Mouse (Mus musculus): Measurements from ENCODE around the gene Kif14. TPM values are rescaled to one million over a fixed set of nuclear protein-coding genes. Genes with fewer than 3 reads are reported as not detected.

Gene Kif14
- total and polyA plus RNA-seq, 3 experiments = 5.5 to 12.0 (median 7.8) TPM

DNA sequence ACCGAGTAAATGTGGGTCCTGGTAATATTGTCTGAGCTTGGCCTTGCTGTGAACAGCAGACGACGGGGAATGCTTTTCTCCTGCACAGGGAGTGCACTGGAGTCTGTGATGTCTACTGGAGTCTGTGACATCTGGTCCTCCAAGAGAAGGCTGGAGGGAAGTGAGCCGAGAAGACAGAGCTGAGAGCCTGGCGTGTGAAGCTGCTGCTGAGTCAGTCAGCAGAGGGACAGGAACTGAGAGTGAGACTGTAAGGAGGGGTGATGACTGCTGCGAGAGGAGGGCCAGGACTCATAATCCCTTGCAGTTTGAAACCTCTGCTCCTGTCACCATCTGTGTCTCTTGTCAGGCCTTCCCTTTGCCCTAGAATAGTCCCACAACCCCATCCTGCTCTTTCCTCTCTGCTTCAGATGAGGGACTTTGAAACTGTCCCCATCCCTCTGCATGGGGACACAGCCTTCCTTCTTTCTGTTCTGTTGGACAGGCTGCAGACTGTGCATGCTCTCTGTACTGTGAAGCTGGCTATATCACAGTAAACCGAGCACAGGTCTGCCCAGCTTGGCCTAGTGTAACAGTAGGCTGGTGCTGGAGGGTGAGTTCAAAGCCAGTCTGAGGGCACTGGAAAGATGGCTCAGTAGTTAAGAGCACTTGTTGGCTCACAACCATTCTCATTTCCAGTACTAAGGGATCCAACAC lies 35.9 kb upstream of the Kif14 start:
- no peaks in the 10 kb centered on the region for H3K27me3 ChIP-seq (replicated peaks)
- H3K79me2 ChIP-seq (replicated peaks; ENCODE audit: control insufficient read depth, extremely low read depth, insufficient read depth, poor library complexity, severe bottlenecking) = no peaks in the 10 kb centered on the region
- peak overlapping the region; percentile 43 for H3K27ac ChIP-seq (ENCODE audit: insufficient read depth, low read depth)
- no peak overlapping the region for H3K4me3 ChIP-seq (replicated peaks in 1 of 3; ENCODE audit: low read depth in 2 of 3, low read length in 2 of 3, poor library complexity in 1 of 3)
- 0 out of 2 replicates have a peak overlapping the region, but pooled peaks have one; percentile 28 for H3K9ac ChIP-seq (ENCODE audit: insufficient read depth, low read depth)
- in situ Hi-C loops (cut with MboI; ENCODE audit: low pct_ligation_motif_present, low pct_unique_long_range_greater_than_20kb, low sequenced_read_pairs) (no loop called here), dilution Hi-C loops (cut with MboI; ENCODE audit: extremely low pct_ligation_motif_present, extremely low pct_unique_long_range_greater_than_20kb, low sequenced_read_pairs) (no loop called here)
- peaks cover 10 to 38% of the 10 kb centered on the region in 2 experiments for H3K36me3 ChIP-seq (replicated peaks in 1 of 2; ENCODE audit: control insufficient read depth in 1 of 2, insufficient read depth in 1 of 2, low read length in 1 of 2)
- peak; percentile 74 for DNase-seq (ENCODE audit: extremely low read depth)
- peaks cover 13 to 40% of the 10 kb centered on the region in 2 experiments for H3K4me1 ChIP-seq (ENCODE audit: control insufficient read depth in 1 of 2, insufficient read depth in 2 of 2)
- TF ChIP-seq ETS1 (conservative IDR thresholded peaks at IDR 0.05; ENCODE audit: low read depth, low read length) (no peak), RAD21 (IDR thresholded peaks at IDR 0.05; ENCODE audit: low read depth, low read length) (no peak), KAT2A (IDR thresholded peaks at IDR 0.05; ENCODE audit: insufficient replicate concordance, low read length) (no peak), USF1 (IDR thresholded peaks at IDR 0.05; ENCODE audit: low read depth, low read length) (no peak), MAZ (IDR thresholded peaks at IDR 0.05; ENCODE audit: low read depth, low read length) (no peak), NELFE (IDR thresholded peaks at IDR 0.05; ENCODE audit: low read depth, low read length) (0 out of 2 replicates have a peak, but pooled peaks have one; percentile 7), USF2 (conservative IDR thresholded peaks at IDR 0.05; ENCODE audit: low read depth, low read length) (no peak), E2F4 (IDR thresholded peaks at IDR 0.05; ENCODE audit: insufficient replicate concordance, low read depth, low read length) (no peak), TBP (conservative IDR thresholded peaks at IDR 0.05; ENCODE audit: low read depth, low read length) (0 out of 2 replicates have a peak, but pooled peaks have one; percentile 62), POLR2A (IDR thresholded peaks at IDR 0.05; ENCODE audit: low read depth, low read length) (peak; percentile 58), CHD1 (IDR thresholded peaks at IDR 0.05; ENCODE audit: low read depth, low read length) (no peak), EP300 (IDR thresholded peaks at IDR 0.05; ENCODE audit: low read length) (peak; percentile 64), NRF1 (IDR thresholded peaks at IDR 0.05; ENCODE audit: low read depth, low read length) (no peak), MEF2A (IDR thresholded peaks at IDR 0.05; ENCODE audit: borderline replicate concordance, low read depth, low read length) (no peak), GABPA (IDR thresholded peaks at IDR 0.05; ENCODE audit: insufficient replicate concordance, low read depth, low read length) (no peak), ELF1 (IDR thresholded peaks at IDR 0.05; ENCODE audit: low read depth, low read length) (no peak; the same call in 1 of the 2 replicates), ZKSCAN1 (IDR thresholded peaks at IDR 0.05; ENCODE audit: borderline replicate concordance, low read depth, low read length) (no peak), PAX5 (IDR thresholded peaks at IDR 0.05; ENCODE audit: low read length) (no peak), JUN (IDR thresholded peaks at IDR 0.05; ENCODE audit: insufficient read depth, low read depth, low read length) (no peak), IRF4 (IDR thresholded peaks at IDR 0.05; ENCODE audit: low read depth, low read length) (peak; percentile 75), MAFK (IDR thresholded peaks at IDR 0.05; ENCODE audit: insufficient replicate concordance, low read length) (peak; percentile 72; the same call in 1 of the 2 replicates), BHLHE40 (IDR thresholded peaks at IDR 0.05; ENCODE audit: low read depth, low read length) (no peak), MAX (IDR thresholded peaks at IDR 0.05; ENCODE audit: low read length) (no peak), MXI1 (IDR thresholded peaks at IDR 0.05; ENCODE audit: low read depth, low read length) (no peak), SIN3A (IDR thresholded peaks at IDR 0.05; ENCODE audit: low read length) (no peak), HCFC1 (IDR thresholded peaks at IDR 0.05; ENCODE audit: low read depth, low read length) (no peak), CTCF (conservative IDR thresholded peaks at IDR 0.05 in 1 of 2, IDR thresholded peaks at IDR 0.05 in 1 of 2; ENCODE audit: low read depth in 2 of 2, low read length in 2 of 2) (no peak), POLR2AphosphoS2 (IDR thresholded peaks at IDR 0.05; ENCODE audit: low read depth, low read length) (no peak), MYC (IDR thresholded peaks at IDR 0.05; ENCODE audit: low read depth, low read length) (no peak), TCF12 (IDR thresholded peaks at IDR 0.05; ENCODE audit: low read depth, low read length) (no peak), JUND (conservative IDR thresholded peaks at IDR 0.05; ENCODE audit: low read depth, low read length) (0 out of 2 replicates have a peak, but pooled peaks have one; percentile 20), CHD2 (IDR thresholded peaks at IDR 0.05; ENCODE audit: low read length) (no peak), ZMIZ1 (IDR thresholded peaks at IDR 0.05; ENCODE audit: low read depth, low read length) (no peak)
- peak overlapping the region; percentile 55; the same call in 1 of the 2 replicates for H3K4me2 ChIP-seq (ENCODE audit: insufficient read depth, low read depth, poor library complexity, severe bottlenecking)
- no peaks in the 10 kb centered on the region for H3K9me3 ChIP-seq (replicated peaks; ENCODE audit: low read length)
